Mouse (Mus musculus) ES-Bruce4 (cell line): ENCODE results near the gene Sar1b.

Experiments used
- CTCF ChIP-seq: IDR thresholded peaks from one replicate; pipeline ENCODE4 v1.8.1; 2011; ENCODE audit warnings: low read depth, low read length
- EP300 ChIP-seq: IDR thresholded peaks from 2 replicates; pipeline ENCODE4 v1.6.1; 2011; ENCODE audit warnings: low read depth, low read length; ENCODE audit not compliant: insufficient read depth
- POLR2A ChIP-seq: IDR thresholded peaks from one replicate; pipeline ENCODE4 v1.8.1; 2011; ENCODE audit warnings: low read length; ENCODE audit not compliant: insufficient read depth

- no peak for TF ChIP-seq CTCF
- TF ChIP-seq POLR2A: no peak
- no peak for TF ChIP-seq EP300
Observed at GRCm38 (mm10) chr11:51831962-51832909, 68.7 kb downstream of the Sar1b start.
